Mouse (Mus musculus) ovary, postnatal 14 days (tissue): ENCODE results near the gene Fbxw11.
"Not testable (repeated sequence)": the region's sequence is repeated elsewhere in the genome, so short reads cannot be mapped to it uniquely, and the experiment has no call there.

ENCODE experiments used
- DNase-seq: peaks from one replicate; pipeline ENCODE4 v3.0.0; 2022; ENCODE audit warnings: low spot score

Fbxw11 gene

DNA sequence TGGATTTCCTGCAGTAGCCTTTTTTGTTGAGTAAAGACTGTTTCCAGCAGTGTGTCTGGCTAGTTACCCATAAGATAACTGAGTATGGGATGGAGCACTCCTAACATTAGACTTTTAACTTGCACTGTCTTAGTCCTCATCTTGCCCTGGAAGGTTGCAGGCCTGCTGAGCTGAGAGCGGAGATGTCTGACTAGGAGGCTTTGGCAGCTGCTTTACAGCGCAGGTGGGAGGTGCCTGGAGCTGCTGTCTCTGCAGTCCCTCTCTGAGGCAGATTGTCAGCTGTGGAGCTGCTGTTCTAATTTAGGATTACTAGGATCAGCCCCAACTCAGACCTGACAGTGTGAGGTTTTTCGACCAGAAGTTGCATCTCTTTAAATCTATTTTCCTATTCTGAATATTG is 34.3 kb downstream of the Fbxw11 start:
- no peak for DNase-seq

DNA sequence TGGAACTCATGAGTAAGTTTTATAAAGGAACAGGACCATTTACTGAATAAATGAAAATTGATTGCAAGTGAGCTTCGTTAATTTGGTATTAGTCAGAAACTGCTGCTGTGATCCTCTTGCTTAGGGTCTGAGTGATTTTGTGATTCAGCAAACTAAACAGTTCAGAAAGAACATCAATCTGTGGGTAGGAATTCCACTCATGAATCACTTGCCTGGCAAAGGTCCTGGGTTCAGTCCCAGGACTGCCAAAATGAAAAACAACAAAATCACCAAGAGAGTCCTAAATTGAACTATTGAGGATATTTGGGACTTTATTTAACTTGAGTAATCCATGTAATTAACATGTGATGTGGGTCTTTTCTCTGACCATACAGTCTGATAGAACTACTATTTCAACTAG is 35.3 kb downstream of the Fbxw11 start:
- DNase-seq, result no peak

DNA sequence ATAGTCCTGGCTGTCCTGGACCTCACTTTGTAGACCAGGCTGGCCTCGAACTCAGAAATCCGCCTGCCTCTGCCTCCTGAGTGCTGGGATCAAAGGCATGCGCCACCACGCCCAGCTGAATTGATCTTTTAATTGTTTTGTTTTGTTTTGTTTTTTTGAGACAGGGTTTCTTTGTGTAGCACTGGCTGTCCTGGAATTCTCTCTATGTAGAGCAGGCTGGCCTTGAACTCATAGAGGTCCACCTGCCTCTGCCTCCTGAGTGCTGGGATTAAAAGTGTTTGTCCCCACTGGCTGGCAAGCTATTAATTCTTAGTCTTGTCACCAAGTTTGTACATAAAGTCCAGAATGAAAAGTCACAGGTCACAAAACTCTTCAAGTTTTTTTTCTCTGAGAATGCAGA is 36.6 kb downstream of the Fbxw11 start:
- not testable (repeated sequence) for DNase-seq

DNA sequence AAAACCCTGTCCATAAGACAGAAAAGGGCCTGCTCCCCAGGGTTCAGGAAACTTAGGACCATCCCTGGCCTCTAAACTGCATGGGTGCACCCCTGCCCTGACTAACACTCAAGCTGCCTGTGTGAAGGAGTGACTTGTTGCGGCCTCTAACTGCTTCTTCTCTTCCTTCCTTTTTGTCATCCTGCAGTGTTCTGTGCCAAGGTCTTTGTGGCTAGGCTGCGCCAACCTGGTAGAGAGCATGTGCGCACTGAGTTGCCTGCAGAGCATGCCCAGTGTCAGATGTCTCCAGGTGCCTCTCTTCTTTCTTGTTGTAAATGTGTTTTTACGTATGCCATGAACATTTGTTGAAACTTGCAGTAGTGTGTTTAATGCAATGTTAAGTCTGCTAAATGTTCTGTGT is 37.5 kb downstream of the Fbxw11 start:
- DNase-seq, result no peak

DNA sequence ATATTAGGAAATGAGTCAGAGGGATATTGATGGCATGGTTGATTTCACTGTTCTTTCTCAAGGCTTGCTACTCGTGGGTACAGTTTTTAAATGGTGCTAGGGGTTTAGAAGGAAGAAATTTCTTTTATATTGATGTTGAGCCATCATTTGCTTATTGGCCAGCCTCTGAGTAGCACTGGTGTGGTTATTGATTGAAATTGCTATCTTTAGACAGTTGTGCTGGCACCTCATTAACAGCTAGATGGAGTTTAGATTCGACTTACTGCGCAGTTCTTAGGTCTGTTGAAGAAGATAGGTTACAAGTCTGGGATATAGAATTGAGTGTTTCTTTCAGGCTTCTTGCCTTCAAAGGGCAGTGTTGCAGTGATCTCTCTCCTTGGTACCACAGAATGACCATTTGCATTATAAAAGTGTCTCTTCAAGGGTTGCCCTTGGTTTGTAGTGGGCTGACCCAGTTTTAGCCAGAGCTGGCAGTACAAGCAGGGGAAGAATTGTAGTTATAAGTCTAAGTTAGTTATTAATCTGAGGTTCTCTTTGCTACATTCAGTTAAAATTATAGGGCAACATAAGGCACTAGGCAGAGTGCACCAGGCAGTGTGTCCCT is 38.8 kb downstream of the Fbxw11 start:
- no peak for DNase-seq

DNA sequence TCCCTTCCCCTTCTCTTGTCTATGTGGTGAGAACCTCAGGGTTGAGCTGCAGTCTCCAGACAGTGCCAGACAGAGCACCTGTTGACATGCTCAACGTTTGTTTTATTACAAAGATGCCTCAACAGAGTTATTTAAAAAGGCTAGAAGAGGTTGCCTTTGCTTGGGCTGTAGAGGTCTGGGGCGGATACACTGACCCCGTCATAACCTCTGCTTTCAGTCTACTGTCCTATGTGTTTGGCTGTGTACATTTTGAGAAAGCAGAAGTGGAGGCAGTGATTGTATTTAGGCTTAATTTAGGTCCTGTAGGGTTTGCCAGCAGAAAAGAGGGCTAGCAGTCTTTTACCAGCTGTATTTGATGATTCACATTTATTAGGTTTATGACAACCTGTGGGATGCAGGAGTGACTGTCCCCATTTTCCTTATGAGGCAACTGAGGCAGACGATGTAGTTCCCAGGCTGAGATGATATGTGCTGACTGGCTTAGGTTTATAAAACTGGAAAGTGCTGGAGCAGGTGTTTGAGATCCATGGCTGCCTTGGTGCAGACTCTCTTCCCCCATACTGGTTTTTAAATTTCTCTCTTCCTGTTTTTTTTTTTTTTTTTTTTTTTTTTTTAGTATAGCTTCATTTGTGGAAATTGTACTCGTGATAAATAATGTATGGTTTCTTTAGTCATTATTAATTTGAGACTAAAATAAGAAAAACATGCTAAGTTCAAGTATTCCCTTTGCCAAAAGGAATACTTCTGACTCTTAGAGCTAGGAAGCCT is 40.0 kb downstream of the Fbxw11 start:
- no peak for DNase-seq

DNA sequence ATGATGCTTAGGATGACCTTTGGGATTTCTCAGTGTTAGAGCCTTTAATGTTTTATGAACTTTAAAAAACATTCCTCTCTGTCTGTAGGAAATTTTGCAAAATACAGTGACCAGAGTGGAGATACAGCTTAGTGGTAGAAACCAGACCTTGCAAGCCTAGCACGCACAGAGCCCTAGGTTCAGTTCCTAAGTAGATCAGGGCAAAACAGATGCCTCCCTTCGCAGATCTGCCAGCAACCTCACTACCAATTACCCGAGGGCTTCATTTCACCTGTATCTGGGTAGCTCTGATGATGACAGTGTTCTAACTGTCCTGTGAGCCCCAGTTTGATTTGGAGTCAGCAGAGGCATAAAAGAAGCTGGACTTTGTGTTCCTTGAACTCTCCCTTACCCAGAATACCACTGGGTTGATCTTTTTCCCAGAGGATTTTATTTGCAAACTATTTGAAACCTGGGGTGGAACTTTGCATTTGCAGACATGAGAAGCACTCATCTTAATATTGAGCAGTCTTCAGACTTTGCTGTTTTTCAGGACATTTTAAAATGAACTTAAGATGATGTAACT is 42.2 kb downstream of the Fbxw11 start:
- DNase-seq, result no peak

DNA sequence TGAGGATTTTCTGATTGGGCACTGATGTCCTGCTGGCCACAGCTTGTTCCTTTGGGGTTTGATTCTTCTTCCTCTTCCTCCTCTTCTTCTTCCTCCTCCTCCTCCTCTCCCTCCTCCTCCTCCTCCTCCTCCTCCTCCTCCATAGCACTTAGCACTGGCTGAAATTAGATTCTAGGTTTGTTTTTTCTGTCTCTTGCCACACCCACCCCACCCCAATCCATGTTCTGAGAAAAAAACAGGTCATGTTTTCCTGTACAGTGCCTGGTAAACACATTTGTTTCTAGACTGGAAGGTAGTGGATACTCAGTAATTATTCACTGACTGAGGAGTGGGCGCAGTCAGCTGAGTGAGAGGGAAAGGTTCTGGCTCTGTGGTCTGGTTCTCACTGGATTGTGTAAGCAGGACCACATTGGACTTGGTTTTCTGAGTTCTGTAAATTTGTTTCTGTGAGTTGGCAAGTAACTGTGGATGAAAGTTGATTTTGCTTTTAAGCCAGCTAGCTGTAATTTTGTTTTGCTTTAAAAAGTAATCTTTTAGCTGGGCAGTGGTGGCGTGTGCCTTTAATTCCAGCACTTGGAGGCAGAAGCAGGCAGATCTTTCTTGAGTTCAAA is 45.8 kb downstream of the Fbxw11 start:
- DNase-seq, result no peak

DNA sequence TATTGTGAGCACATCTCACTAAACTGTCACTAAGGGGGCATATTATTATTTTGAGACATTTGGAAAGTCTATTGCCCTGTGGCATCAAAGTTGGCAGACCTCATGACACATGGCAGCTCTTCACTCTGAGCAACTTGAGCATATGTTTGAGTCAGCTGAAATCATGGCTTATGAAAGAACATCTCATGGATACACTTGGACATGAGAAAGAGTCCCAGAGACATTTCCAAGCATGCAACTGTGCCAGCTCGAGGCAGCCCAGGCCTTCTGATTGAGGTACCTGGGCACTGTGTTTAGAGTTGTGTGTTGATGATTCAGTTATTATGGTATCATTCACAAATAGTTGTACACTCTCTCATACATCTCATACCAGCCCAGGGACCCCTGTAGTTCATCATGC is 47.0 kb downstream of the Fbxw11 start:
- DNase-seq, result no peak

DNA sequence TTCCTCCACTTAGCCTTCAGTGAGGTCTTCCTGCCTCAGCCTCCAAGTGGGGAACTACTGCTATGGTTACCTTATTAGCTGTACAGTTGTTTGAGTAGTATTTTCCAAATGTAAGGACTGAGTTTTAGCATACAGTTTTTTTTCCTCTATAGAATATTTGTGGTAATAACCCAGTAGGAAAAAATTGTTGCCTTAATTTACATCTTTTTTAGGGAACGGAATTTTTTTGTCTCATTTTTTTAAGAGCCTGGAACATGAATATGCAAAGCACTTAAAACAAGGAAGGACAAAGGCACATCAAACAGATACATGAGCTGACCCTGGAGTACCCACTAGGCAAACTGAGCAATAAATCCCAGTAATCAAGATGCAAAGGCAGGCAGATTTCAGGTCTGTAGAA is 50.3 kb downstream of the Fbxw11 start:
- DNase-seq, result no peak

DNA sequence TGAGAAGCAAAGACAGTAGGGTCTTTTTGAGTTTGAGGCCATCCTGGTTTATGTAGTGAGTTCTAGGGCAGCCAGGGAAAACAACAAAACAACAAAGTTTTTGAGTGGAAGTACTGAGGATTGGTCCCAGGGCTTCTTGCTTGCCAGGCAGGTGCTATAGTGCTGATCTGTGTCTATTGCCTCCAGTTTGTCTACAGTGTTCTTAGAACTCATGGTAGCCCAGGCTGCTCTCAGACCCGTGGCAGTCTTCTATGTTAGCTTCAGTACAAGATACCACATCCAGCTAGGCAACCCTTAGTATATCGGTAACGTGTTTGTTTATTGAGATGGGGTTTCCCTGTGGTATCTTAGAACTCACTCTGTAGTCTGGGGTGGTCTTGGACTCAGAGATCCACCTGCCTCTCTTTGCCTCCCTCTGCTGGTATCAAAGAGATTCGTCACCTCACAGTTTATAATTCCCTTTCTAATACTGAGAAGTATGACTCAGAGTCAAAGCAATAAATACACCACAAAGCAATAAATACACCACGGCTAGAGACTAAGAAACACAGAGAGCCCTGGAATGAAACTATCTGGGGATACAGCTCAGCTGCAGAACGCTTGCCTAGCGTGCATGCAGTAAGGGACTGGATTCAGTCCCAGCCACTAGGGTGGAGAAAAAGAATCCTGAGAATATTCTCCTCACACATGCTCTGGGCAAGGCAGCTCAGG is 51.1 kb downstream of the Fbxw11 start:
- DNase-seq, result no peak

DNA sequence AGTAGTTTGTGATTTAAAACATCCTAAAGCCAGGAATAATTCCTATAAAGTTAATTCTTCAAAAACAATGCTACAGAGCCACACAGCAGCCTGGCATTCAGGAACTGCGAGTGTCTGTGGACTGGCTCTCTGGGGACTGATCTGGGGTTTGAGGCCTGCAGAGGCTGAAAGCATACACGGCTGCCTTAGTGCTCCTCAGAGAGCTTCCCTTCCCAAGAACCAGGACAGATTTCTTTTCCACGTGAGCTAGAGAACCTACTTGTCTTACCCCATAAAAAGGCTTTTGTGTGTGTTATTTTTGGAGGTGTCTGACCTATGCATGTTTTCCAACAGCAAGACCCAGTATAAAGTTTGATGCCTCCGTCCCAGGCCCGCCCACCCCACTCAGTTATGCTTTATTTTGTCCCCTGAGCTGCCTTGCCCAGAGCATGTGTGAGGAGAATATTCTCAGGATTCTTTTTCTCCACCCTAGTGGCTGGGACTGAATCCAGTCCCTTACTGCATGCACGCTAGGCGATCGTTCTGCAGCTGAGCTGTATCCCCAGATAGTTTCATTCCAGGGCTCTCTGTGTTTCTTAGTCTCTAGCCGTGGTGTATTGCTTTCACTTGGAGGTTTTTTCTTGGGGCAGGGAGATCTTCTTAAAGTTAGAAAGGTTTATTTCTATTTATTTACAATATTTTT is 51.9 kb downstream of the Fbxw11 start:
- DNase-seq, result not testable (repeated sequence)

DNA sequence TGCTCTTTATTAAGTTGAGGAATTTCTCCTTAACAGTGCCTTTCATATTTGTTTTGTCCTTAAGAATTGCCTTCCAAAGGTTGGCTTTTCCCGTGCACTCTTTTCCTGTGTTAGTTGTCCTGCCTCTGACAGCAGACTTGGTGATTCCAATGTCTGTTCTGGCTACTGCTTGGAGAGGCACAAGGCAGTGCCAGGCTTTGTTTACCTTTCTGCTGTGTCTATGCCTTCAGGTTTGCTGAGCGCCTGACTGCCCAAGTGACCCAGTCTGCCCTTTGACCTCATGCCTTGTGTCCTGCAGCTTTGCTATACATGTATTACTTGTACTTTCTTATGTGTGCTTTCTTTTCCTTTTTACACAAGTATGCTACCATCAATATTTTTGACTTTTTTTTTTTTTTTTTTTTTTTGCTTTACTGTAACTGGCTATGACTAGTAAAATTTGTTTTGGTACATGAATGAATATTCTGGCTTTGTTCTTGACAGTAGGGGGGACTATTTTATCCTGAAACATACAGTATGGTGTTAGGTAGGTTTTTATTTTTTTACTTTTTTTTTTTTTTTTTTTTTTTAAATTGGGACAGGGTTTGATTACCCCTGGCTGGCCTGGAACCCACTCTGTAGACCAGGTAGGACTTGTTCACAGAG is 54.0 kb downstream of the Fbxw11 start:
- DNase-seq, result no peak

DNA sequence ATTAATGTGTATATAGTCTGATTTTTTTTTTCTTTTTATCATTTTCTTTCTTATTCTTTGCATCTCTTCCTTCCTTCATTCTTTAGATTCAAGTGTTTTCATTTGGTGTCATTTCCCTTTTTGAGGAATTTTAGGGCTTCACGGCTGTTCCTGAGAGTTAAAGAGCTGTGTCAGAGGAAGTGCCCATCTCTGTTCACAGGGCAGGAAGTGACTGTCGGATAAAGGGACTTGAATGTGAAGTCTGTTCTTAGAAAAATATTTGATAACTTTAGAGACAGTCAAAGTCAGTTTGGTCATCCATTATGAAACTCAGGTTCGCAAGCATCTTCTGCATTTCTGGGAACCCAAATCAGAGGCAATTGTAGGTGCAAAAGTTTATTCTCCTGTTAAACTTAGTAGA is 55.2 kb downstream of the Fbxw11 start:
- no peak for DNase-seq

DNA sequence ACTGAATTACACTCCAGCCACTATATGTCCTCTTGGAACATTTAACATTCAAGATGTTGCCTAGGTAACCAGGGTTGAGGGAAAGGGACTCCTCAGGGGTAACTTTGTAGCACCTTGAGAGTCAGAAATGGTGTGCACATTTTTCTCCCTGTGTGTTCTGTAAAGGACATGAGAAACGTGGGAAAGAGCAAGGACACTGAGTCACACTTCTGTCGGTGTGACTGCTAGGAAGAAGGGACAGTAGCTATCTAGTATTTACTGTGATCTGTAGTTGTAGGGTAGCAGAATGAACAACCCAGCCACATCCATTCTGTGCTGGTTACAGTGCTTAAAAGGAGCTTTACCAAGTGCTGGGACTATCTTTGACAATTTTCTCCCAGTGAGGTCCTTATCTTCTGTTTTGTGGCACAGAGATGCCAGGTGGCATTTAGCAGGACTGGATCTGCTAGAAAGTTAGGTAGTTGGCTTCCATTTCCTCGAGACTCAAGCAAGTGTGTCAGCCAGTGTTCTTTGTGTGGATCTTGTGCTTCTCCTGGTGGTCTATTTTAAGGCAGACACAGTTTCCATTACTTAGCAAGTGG is 57.5 kb downstream of the Fbxw11 start:
- DNase-seq, result no peak

DNA sequence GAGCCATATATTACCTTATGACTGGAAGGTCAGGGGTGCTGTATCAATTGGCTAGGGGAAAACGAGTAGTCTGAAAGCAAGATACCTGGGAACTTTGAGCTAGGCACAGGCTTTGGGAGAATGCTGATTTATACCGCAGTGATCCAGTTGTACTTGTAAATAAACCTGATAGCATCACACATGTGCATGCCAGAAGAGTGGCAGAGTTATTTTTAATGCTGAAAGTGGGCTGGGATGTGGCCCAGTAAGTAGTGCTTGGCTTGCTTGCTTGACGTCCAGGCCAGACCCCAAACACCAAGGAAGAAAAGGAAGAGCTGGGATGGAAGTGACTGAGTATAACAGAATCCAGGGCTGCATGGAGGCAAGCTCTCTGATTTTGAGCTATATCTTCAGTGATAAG is 59.0 kb downstream of the Fbxw11 start:
- DNase-seq, result no peak

DNA sequence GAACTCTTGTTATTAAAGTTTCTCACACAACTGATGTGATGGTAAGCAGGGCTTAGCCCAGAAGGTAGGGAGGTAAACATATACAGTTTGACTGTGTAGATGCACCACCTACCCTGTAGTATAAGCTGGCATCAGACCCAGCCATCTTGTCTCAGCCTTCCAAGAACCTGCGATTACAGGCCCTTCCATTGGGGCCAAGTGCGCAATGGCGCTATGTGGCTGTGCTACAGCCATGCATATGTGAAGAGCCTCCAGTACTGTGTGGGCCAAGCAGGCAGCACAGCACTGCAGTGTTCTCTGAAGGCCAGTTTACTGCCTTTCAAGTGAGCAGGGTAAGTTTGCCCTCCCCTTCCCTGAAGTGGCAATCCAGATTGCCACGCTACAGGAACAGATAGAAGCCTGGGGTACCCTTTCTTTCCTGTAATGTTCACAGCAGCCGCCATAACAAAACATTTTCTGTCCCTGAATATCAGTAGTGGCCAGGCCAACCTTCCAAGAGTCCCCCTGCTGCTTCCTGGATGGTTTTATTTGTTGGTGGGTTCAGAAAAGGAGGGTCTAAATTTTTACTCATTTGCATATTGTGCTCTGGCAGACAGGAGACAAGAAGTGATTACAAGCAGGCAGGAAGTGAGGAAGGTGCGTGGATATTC is 61.8 kb downstream of the Fbxw11 start:
- DNase-seq, result no peak

DNA sequence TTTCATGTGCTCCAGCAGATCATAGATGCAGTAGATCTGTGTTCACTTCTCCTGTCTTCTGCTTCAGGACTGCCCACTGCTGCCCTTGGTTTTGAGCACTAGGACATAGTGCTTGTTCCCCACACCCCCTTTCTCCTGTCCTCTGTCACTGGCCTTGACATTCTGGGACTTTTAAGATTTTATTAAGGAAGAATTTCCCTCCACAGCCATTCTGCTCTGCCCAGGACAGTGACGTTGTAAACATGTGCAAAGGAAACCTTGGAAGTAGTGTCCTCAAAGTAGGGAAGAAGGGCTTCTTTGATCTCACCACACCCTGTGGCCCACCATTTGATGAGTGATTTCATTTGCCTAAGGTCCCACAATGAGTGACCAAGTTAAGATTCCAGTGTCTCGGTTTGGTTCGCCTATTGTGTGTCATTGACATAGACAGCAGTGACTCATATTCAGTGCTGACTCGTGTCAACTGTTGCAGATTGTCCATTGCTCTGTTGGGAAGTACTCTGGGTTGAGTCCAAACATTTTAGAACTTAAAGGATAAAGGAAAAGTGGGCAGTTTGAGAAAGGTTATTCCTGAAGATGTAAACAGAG is 64.0 kb downstream of the Fbxw11 start:
- no peak for DNase-seq

DNA sequence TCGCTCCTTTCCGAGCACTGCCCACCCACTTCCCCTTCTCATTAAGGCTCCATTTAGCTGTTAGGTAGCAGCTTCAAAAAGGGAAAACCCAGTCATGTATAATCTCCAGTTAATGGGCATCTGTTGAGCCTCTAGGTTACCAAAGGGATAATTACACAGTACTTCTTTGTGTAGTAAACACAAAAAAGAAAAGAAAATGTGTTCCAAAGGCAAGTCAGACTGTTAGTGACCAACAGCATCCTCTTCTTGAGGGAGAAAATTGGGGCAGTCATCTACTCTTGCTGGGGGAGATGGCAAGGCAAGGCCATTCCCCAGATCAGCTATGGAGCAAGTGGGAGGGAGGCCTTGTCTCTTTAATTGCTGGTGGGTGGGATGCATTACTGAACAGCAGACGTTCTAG is 65.0 kb downstream of the Fbxw11 start:
- DNase-seq, result no peak
